ENCODE assay signal across 14 mouse cellular contexts in the genomic region with DNA sequence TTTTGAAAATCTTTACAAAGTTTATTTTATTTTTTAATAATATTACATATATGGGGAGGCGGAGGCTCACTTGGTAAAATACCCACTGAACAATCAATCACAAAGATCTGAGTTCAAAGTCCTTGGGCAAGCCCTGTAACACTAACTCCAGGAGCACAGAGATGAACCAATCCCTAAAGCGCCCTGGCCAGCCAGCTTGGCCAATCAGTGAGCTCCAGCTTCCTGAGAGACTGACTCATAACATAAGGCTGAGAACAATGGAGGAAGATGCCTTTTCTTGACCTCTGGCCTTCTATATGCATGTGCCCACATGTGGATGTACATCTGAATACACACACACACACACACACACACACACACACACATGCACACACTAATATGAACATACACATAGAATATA.
"Had no signal": no experiment of that assay in that cellular context is flagged by ENCODE, and none has a peak within 500 bp of the region (broad histone marks: within the 10 kb centered on the region; RNA-seq: fewer than 3 reads in every experiment).

No protein-coding gene starts in this region.

- H3K4me2 ChIP-seq: kidney, embryonic 15.5 days; lung, embryonic 15.5 days; midbrain, embryonic 12.5 days; midbrain, embryonic 15.5 days; neural tube, embryonic 13.5 days had no signal

- H3K9ac ChIP-seq: kidney, embryonic 15.5 days; liver, embryonic 14.5 days; lung, embryonic 15.5 days; midbrain, embryonic 12.5 days; midbrain, embryonic 15.5 days; neural tube, embryonic 13.5 days had no signal

- H3K9me3 ChIP-seq: kidney, embryonic 15.5 days; lung, embryonic 15.5 days; midbrain, embryonic 15.5 days; neural tube, embryonic 13.5 days had no signal

- H3K27ac ChIP-seq: kidney, embryonic 15.5 days; liver, embryonic 14.5 days; lung, embryonic 15.5 days; midbrain, embryonic 12.5 days; midbrain, embryonic 15.5 days; neural tube, embryonic 13.5 days had no signal

- DNase-seq: kidney, adult 2 months; kidney, postnatal 10 days; kidney, postnatal 36 days; lung, postnatal 10 days; thymus, adult 18-20 months; thymus, postnatal 36 days had no signal

- H3K4me1 ChIP-seq: kidney, embryonic 15.5 days; lung, embryonic 15.5 days; midbrain, embryonic 12.5 days; midbrain, embryonic 15.5 days; neural tube, embryonic 13.5 days had no signal

- ATAC-seq: intestine, postnatal 0 days; midbrain, embryonic 15.5 days had no signal

- H3K36me3 ChIP-seq: kidney, embryonic 15.5 days; lung, embryonic 15.5 days; midbrain, embryonic 12.5 days; midbrain, embryonic 15.5 days; neural tube, embryonic 13.5 days had no signal

- H3K27me3 ChIP-seq: kidney, embryonic 15.5 days; lung, embryonic 15.5 days; midbrain, embryonic 12.5 days; midbrain, embryonic 15.5 days; neural tube, embryonic 13.5 days had no signal

- H3K4me3 ChIP-seq: kidney, embryonic 15.5 days; lung, embryonic 15.5 days; midbrain, embryonic 12.5 days; midbrain, embryonic 15.5 days; myocyte; neural tube, embryonic 13.5 days had no signal
